Mouse (Mus musculus): ENCODE results near the gene Acvr1b. TPM values are rescaled to one million over a fixed set of nuclear protein-coding genes. Genes with fewer than 3 reads are reported as not detected.
A peak's percentile ranks its signal among the peaks of the same experiment; 100 is the strongest.

Gene Acvr1b
- polyA plus RNA-seq, 1 experiment from 2014 or later, result 5.8 TPM

GRCm38 (mm10) chr15:101147115-101147909, 26.6 kb upstream of the Acvr1b start:
- Histone ChIP-seq H3K36me3 (no peaks in the 10 kb centered on the region), H3K4me3 (no peak overlapping the region), H3K27me3 (no peaks in the 10 kb centered on the region), H3K9ac (peak overlapping the region; percentile 14; the same call in 1 of the 2 replicates), H3K9me3 (replicated peaks) (no peaks in the 10 kb centered on the region), H3K4me2 (peak overlapping the region; percentile 46), H3K4me1 (replicated peaks) (peaks cover 62% of the 10 kb centered on the region), H3K27ac (peak overlapping the region; percentile 60)
- no peak for ATAC-seq (replicated peaks; ENCODE audit: insufficient number of reproducible peaks, insufficient read depth, low FRiP score, low read depth)
- WGBS, result 23% methylated on average over 16 of the region's 16 CpGs

- H3K36me3 ChIP-seq, result no peaks in the 10 kb centered on the region
- H3K4me1 ChIP-seq (replicated peaks), result peaks cover 57% of the 10 kb centered on the region
- H3K9ac ChIP-seq, result no peak overlapping the region
- no peak for ATAC-seq (replicated peaks; ENCODE audit: insufficient number of reproducible peaks, insufficient read depth, low FRiP score, low read depth)
- peak overlapping the region; percentile 46 for H3K4me2 ChIP-seq
- WGBS, result 4% methylated on average over 6 of the region's 6 CpGs
- no peak overlapping the region for H3K4me3 ChIP-seq
- no peaks in the 10 kb centered on the region for H3K27me3 ChIP-seq
- H3K9me3 ChIP-seq (replicated peaks), result no peaks in the 10 kb centered on the region
- H3K27ac ChIP-seq, result peak overlapping the region; percentile 52
Observed at GRCm38 (mm10) chr15:101147910-101148273, 26.0 kb upstream of the Acvr1b start.

GRCm38 (mm10) chr15:101148604-101149003, 25.3 kb upstream of the Acvr1b start:
- Histone ChIP-seq H3K27ac (peak overlapping the region; percentile 52; the same call in 1 of the 2 replicates), H3K9ac (no peak overlapping the region), H3K4me3 (no peak overlapping the region), H3K4me1 (replicated peaks) (peaks cover 50% of the 10 kb centered on the region), H3K27me3 (no peaks in the 10 kb centered on the region), H3K4me2 (0 out of 2 replicates have a peak overlapping the region, but pooled peaks have one; percentile 46), H3K36me3 (no peaks in the 10 kb centered on the region), H3K9me3 (replicated peaks) (no peaks in the 10 kb centered on the region)
- WGBS, result 67% methylated on average over 6 of the region's 6 CpGs
- no peak for ATAC-seq (replicated peaks; ENCODE audit: insufficient number of reproducible peaks, insufficient read depth, low FRiP score, low read depth)

GRCm38 (mm10) chr15:101151409-101152261, 22.2 kb upstream of the Acvr1b start:
- H3K27ac ChIP-seq, result no peak overlapping the region
- peaks cover 20% of the 10 kb centered on the region for H3K4me1 ChIP-seq (replicated peaks)
- H3K4me3 ChIP-seq, result no peak overlapping the region
- no peaks in the 10 kb centered on the region for H3K36me3 ChIP-seq
- H3K4me2 ChIP-seq, result no peak overlapping the region
- no peaks in the 10 kb centered on the region for H3K9me3 ChIP-seq (replicated peaks)
- no peak for ATAC-seq (replicated peaks; ENCODE audit: insufficient number of reproducible peaks, insufficient read depth, low FRiP score, low read depth)
- H3K9ac ChIP-seq, result no peak overlapping the region
- no peaks in the 10 kb centered on the region for H3K27me3 ChIP-seq
- 57% methylated on average over 9 of the region's 9 CpGs for WGBS

GRCm38 (mm10) chr15:101154700-101155616, 18.9 kb upstream of the Acvr1b start:
- H3K27ac ChIP-seq, result no peak overlapping the region
- no peak for ATAC-seq (replicated peaks; ENCODE audit: insufficient number of reproducible peaks, insufficient read depth, low FRiP score, low read depth)
- H3K9ac ChIP-seq, result no peak overlapping the region
- no peaks in the 10 kb centered on the region for H3K27me3 ChIP-seq
- H3K9me3 ChIP-seq (replicated peaks), result no peaks in the 10 kb centered on the region
- H3K36me3 ChIP-seq, result no peaks in the 10 kb centered on the region
- H3K4me1 ChIP-seq (replicated peaks), result no peaks in the 10 kb centered on the region
- no peak overlapping the region for H3K4me2 ChIP-seq
- no peak overlapping the region for H3K4me3 ChIP-seq
- 73% methylated on average over 7 of the region's 7 CpGs for WGBS

- 17% methylated on average over 1 of the region's 1 CpGs for WGBS
- Histone ChIP-seq H3K4me2 (no peak overlapping the region), H3K4me1 (replicated peaks) (peaks cover 28% of the 10 kb centered on the region), H3K9ac (no peak overlapping the region), H3K4me3 (no peak overlapping the region), H3K27me3 (no peaks in the 10 kb centered on the region), H3K36me3 (no peaks in the 10 kb centered on the region), H3K27ac (no peak overlapping the region), H3K9me3 (replicated peaks) (no peaks in the 10 kb centered on the region)
- no peak for ATAC-seq (replicated peaks; ENCODE audit: insufficient number of reproducible peaks, insufficient read depth, low FRiP score, low read depth)
Observed at GRCm38 (mm10) chr15:101160128-101160527, 13.7 kb upstream of the Acvr1b start.

GRCm38 (mm10) chr15:101160591-101160990, 13.3 kb upstream of the Acvr1b start:
- no peaks in the 10 kb centered on the region for H3K36me3 ChIP-seq
- no peaks in the 10 kb centered on the region for H3K27me3 ChIP-seq
- H3K9ac ChIP-seq, result no peak overlapping the region
- H3K4me2 ChIP-seq, result no peak overlapping the region
- H3K9me3 ChIP-seq (replicated peaks), result no peaks in the 10 kb centered on the region
- 35% methylated on average over 7 of the region's 7 CpGs for WGBS
- H3K4me1 ChIP-seq (replicated peaks), result peaks cover 29% of the 10 kb centered on the region
- H3K4me3 ChIP-seq, result no peak overlapping the region
- H3K27ac ChIP-seq, result no peak overlapping the region
- ATAC-seq (replicated peaks; ENCODE audit: insufficient number of reproducible peaks, insufficient read depth, low FRiP score, low read depth), result no peak

- Histone ChIP-seq H3K9ac (no peak overlapping the region), H3K4me3 (no peak overlapping the region), H3K27ac (no peak overlapping the region), H3K9me3 (replicated peaks) (no peaks in the 10 kb centered on the region), H3K4me2 (no peak overlapping the region), H3K36me3 (no peaks in the 10 kb centered on the region), H3K4me1 (replicated peaks) (peaks cover 31% of the 10 kb centered on the region), H3K27me3 (no peaks in the 10 kb centered on the region)
- WGBS, result 74% methylated on average over 7 of the region's 7 CpGs
- ATAC-seq (replicated peaks; ENCODE audit: insufficient number of reproducible peaks, insufficient read depth, low FRiP score, low read depth), result no peak
Observed at GRCm38 (mm10) chr15:101161534-101161933, 12.3 kb upstream of the Acvr1b start.

GRCm38 (mm10) chr15:101163056-101163458, 10.8 kb upstream of the Acvr1b start:
- 0 out of 2 replicates have a peak overlapping the region, but pooled peaks have one; percentile 11 for H3K9ac ChIP-seq
- no peaks in the 10 kb centered on the region for H3K27me3 ChIP-seq
- H3K4me2 ChIP-seq, result 0 out of 2 replicates have a peak overlapping the region, but pooled peaks have one; percentile 13
- WGBS, result 25% methylated on average over 15 of the region's 15 CpGs
- no peak overlapping the region for H3K4me3 ChIP-seq
- H3K9me3 ChIP-seq (replicated peaks), result no peaks in the 10 kb centered on the region
- no peaks in the 10 kb centered on the region for H3K36me3 ChIP-seq
- ATAC-seq (replicated peaks; ENCODE audit: insufficient number of reproducible peaks, insufficient read depth, low FRiP score, low read depth), result peak; percentile 62; the same call in 1 of the 2 replicates
- peaks cover 31% of the 10 kb centered on the region for H3K4me1 ChIP-seq (replicated peaks)
- peak overlapping the region; percentile 48 for H3K27ac ChIP-seq

GRCm38 (mm10) chr15:101163854-101164253, 10.0 kb upstream of the Acvr1b start:
- Histone ChIP-seq H3K27me3 (no peaks in the 10 kb centered on the region), H3K4me2 (no peak overlapping the region), H3K4me3 (no peak overlapping the region), H3K4me1 (replicated peaks) (peaks cover 31% of the 10 kb centered on the region), H3K36me3 (no peaks in the 10 kb centered on the region), H3K9ac (no peak overlapping the region), H3K9me3 (replicated peaks) (no peaks in the 10 kb centered on the region), H3K27ac (peak overlapping the region; percentile 48; the same call in 1 of the 2 replicates)
- 46% methylated on average over 5 of the region's 5 CpGs for WGBS
- no peak for ATAC-seq (replicated peaks; ENCODE audit: insufficient number of reproducible peaks, insufficient read depth, low FRiP score, low read depth)

All from heart, embryonic 15.5 days (tissue).